Mouse (Mus musculus) intestine, embryonic 16.5 days (tissue): ENCODE data around the gene Slc7a7. TPM values are rescaled to one million over a fixed set of nuclear protein-coding genes. Genes with fewer than 3 reads are reported as not detected.

Experiments used
- ATAC-seq: fragments of 200-750 bp; cut with Nextera tagmentation; 2 replicates; pipeline ENCODE4 v1.8.0; 2017; ENCODE audit warnings: moderate TSS enrichment, moderate library complexity
- H3K27ac ChIP-seq: fragments of 300-500 bp; sonication (generic); 2 replicates; pipeline ENCODE4 v1.5.1; 2014; ENCODE audit warnings: mild to moderate bottlenecking, low read length
- H3K27me3 ChIP-seq: fragments of 300-500 bp; sonication (generic); replicated peaks from 2 replicates; pipeline ENCODE4 v1.6.1; 2014; ENCODE audit warnings: low read length, control low read depth, mixed read lengths; ENCODE audit not compliant: control insufficient read depth, insufficient read depth
- H3K36me3 ChIP-seq: fragments of 300-500 bp; sonication (generic); 2 replicates; pipeline ENCODE4 v1.6.1; 2014; ENCODE audit warnings: low read length, control low read depth; ENCODE audit not compliant: control insufficient read depth, insufficient read depth
- H3K4me1 ChIP-seq: fragments of 300-500 bp; sonication (generic); 2 replicates; pipeline ENCODE4 v1.6.1; 2014; ENCODE audit warnings: low read length, control low read depth, mixed read lengths; ENCODE audit not compliant: control insufficient read depth, insufficient read depth
- H3K4me2 ChIP-seq: fragments of 300-500 bp; sonication (generic); 2 replicates; pipeline ENCODE4 v1.6.1; 2014; ENCODE audit warnings: low read depth, low read length, control low read depth
- H3K4me3 ChIP-seq: fragments of 300-500 bp; sonication (generic); 2 replicates; pipeline ENCODE4 v1.5.1; 2014; ENCODE audit warnings: mild to moderate bottlenecking, low read length
- H3K9ac ChIP-seq: fragments of 300-500 bp; sonication (generic); 2 replicates; pipeline ENCODE4 v1.6.1; 2014; ENCODE audit warnings: low read depth, low read length
- H3K9me3 ChIP-seq: fragments of 300-500 bp; sonication (generic); 2 replicates; pipeline ENCODE4 v1.6.1; 2016; ENCODE audit warnings: low read length, control low read depth; ENCODE audit not compliant: control insufficient read depth
- WGBS: fragments of 180-500 bp; shearing (Covaris S2); extraction: QIAGEN DNeasy Blood & Tissue Kit; methylation state at CpG from one replicate; pipeline ENCODE4 v1.1.7; 2014; 5-methylcytosine and 5-hydroxymethylcytosine counted together
- polyA plus RNA-seq: library from polyadenylated mRNA; unstranded; fragments of >200 nt; fragmentation: Nextera tagmentation; extraction: Ambion mirVana; gene quantifications from 2 replicates; pipeline ENCODE4 v1.2.1, GENCODE M21; 2015

Gene Slc7a7
- polyA plus RNA-seq, 1 experiment from 2014 or later: 93.8 TPM

- 82% methylated on average over 8 of the region's 8 CpGs for WGBS
Observed at GRCm38 (mm10) chr14:54384396-54384795, 33.2 kb downstream of the Slc7a7 start.

GRCm38 (mm10) chr14:54383355-54383771, 34.2 kb downstream of the Slc7a7 start:
- WGBS: 31% methylated on average over 4 of the region's 4 CpGs

More at GRCm38 (mm10) chr14:54384396-54384795, 33.2 kb downstream of the Slc7a7 start:
- Histone ChIP-seq H3K9ac (no peak overlapping the region), H3K27ac (peak overlapping the region; percentile 46), H3K4me1 (peaks cover 57% of the 10 kb centered on the region), H3K27me3 (no peaks in the 10 kb centered on the region), H3K4me2 (no peak overlapping the region), H3K9me3 (no peaks in the 10 kb centered on the region), H3K4me3 (no peak overlapping the region), H3K36me3 (no peaks in the 10 kb centered on the region)
- ATAC-seq: no peak

GRCm38 (mm10) chr14:54382641-54383040, 34.9 kb downstream of the Slc7a7 start:
- peaks cover 61% of the 10 kb centered on the region for H3K4me1 ChIP-seq
- H3K27ac ChIP-seq: peak overlapping the region; percentile 71
- peak overlapping the region; percentile 1; the same call in 1 of the 2 replicates for H3K9ac ChIP-seq
- H3K27me3 ChIP-seq: no peaks in the 10 kb centered on the region
- no peaks in the 10 kb centered on the region for H3K9me3 ChIP-seq
- no peak for ATAC-seq
- WGBS: 74% methylated on average over 9 of the region's 9 CpGs
- no peak overlapping the region for H3K4me2 ChIP-seq
- no peaks in the 10 kb centered on the region for H3K36me3 ChIP-seq
- H3K4me3 ChIP-seq: no peak overlapping the region

More at GRCm38 (mm10) chr14:54383355-54383771, 34.2 kb downstream of the Slc7a7 start:
- Histone ChIP-seq H3K4me1 (peaks cover 61% of the 10 kb centered on the region), H3K4me2 (peak overlapping the region; percentile 11; the same call in 1 of the 2 replicates), H3K4me3 (no peak overlapping the region), H3K36me3 (no peaks in the 10 kb centered on the region), H3K27me3 (no peaks in the 10 kb centered on the region), H3K9ac (0 out of 2 replicates have a peak overlapping the region, but pooled peaks have one; percentile 1), H3K27ac (peak overlapping the region; percentile 71), H3K9me3 (no peaks in the 10 kb centered on the region)
- peak; percentile 78 for ATAC-seq

GRCm38 (mm10) chr14:54381816-54382215, 35.8 kb downstream of the Slc7a7 start:
- Histone ChIP-seq H3K4me3 (0 out of 2 replicates have a peak overlapping the region, but pooled peaks have one; percentile 7), H3K4me2 (peak overlapping the region; percentile 22; the same call in 1 of the 2 replicates), H3K27ac (peak overlapping the region; percentile 71), H3K9me3 (no peaks in the 10 kb centered on the region), H3K9ac (peak overlapping the region; percentile 43; the same call in 1 of the 2 replicates), H3K27me3 (no peaks in the 10 kb centered on the region), H3K36me3 (no peaks in the 10 kb centered on the region), H3K4me1 (peaks cover 55% of the 10 kb centered on the region)
- peak; percentile 47 for ATAC-seq
- 56% methylated on average over 10 of the region's 10 CpGs for WGBS

- Histone ChIP-seq H3K4me3 (no peak overlapping the region), H3K36me3 (no peaks in the 10 kb centered on the region), H3K9ac (no peak overlapping the region), H3K4me2 (no peak overlapping the region), H3K9me3 (no peaks in the 10 kb centered on the region), H3K27ac (no peak overlapping the region), H3K27me3 (no peaks in the 10 kb centered on the region), H3K4me1 (peaks cover 49% of the 10 kb centered on the region)
- 64% methylated on average over 4 of the region's 4 CpGs for WGBS
- no peak for ATAC-seq
Observed at GRCm38 (mm10) chr14:54380616-54381015, 37.0 kb downstream of the Slc7a7 start.

- H3K27ac ChIP-seq: no peak overlapping the region
- ATAC-seq: no peak
Observed at GRCm38 (mm10) chr14:54379571-54379970, 38.0 kb downstream of the Slc7a7 start.

GRCm38 (mm10) chr14:54377166-54377565, 40.4 kb downstream of the Slc7a7 start:
- peaks cover 4% of the 10 kb centered on the region; the same call in 1 of the 2 replicates for H3K36me3 ChIP-seq
- H3K4me1 ChIP-seq: peaks cover 30% of the 10 kb centered on the region
- WGBS: 88% methylated on average over 6 of the region's 6 CpGs
- H3K4me2 ChIP-seq: no peak overlapping the region
- ATAC-seq: no peak
- H3K4me3 ChIP-seq: no peak overlapping the region
- H3K9ac ChIP-seq: no peak overlapping the region
- no peaks in the 10 kb centered on the region for H3K9me3 ChIP-seq
- H3K27me3 ChIP-seq: no peaks in the 10 kb centered on the region
- no peak overlapping the region for H3K27ac ChIP-seq

More at GRCm38 (mm10) chr14:54379571-54379970, 38.0 kb downstream of the Slc7a7 start:
- no peaks in the 10 kb centered on the region for H3K27me3 ChIP-seq
- no peaks in the 10 kb centered on the region for H3K36me3 ChIP-seq
- WGBS: 41% methylated on average over 13 of the region's 13 CpGs
- no peak overlapping the region for H3K4me2 ChIP-seq
- no peak overlapping the region for H3K4me3 ChIP-seq
- peaks cover 48% of the 10 kb centered on the region for H3K4me1 ChIP-seq
- H3K9ac ChIP-seq: no peak overlapping the region
- no peaks in the 10 kb centered on the region for H3K9me3 ChIP-seq

- no peak for ATAC-seq
- 82% methylated on average over 3 of the region's 3 CpGs for WGBS
Observed at GRCm38 (mm10) chr14:54375916-54376315, 41.7 kb downstream of the Slc7a7 start.

GRCm38 (mm10) chr14:54372923-54373322, 44.7 kb downstream of the Slc7a7 start:
- WGBS: 86% methylated on average over 9 of the region's 9 CpGs
- no peaks in the 10 kb centered on the region for H3K4me1 ChIP-seq
- no peak overlapping the region for H3K27ac ChIP-seq
- H3K36me3 ChIP-seq: peaks cover 29% of the 10 kb centered on the region
- ATAC-seq: peak; percentile 45
- no peaks in the 10 kb centered on the region for H3K9me3 ChIP-seq
- no peak overlapping the region for H3K4me2 ChIP-seq
- H3K27me3 ChIP-seq: no peaks in the 10 kb centered on the region
- H3K4me3 ChIP-seq: no peak overlapping the region
- no peak overlapping the region for H3K9ac ChIP-seq

More at GRCm38 (mm10) chr14:54375916-54376315, 41.7 kb downstream of the Slc7a7 start:
- peaks cover 19% of the 10 kb centered on the region for H3K4me1 ChIP-seq
- peaks cover 8% of the 10 kb centered on the region; the same call in 1 of the 2 replicates for H3K36me3 ChIP-seq
- no peak overlapping the region for H3K4me3 ChIP-seq
- no peak overlapping the region for H3K4me2 ChIP-seq
- no peaks in the 10 kb centered on the region for H3K9me3 ChIP-seq
- no peak overlapping the region for H3K9ac ChIP-seq
- no peak overlapping the region for H3K27ac ChIP-seq
- no peaks in the 10 kb centered on the region for H3K27me3 ChIP-seq

- no peaks in the 10 kb centered on the region for H3K27me3 ChIP-seq
- H3K4me1 ChIP-seq: no peaks in the 10 kb centered on the region
- H3K27ac ChIP-seq: no peak overlapping the region
- no peak overlapping the region for H3K4me3 ChIP-seq
- no peak overlapping the region for H3K9ac ChIP-seq
- H3K4me2 ChIP-seq: no peak overlapping the region
- WGBS: 97% methylated on average over 10 of the region's 10 CpGs
- no peak for ATAC-seq
- peaks cover 37% of the 10 kb centered on the region for H3K36me3 ChIP-seq
- no peaks in the 10 kb centered on the region for H3K9me3 ChIP-seq
Observed at GRCm38 (mm10) chr14:54371460-54371859, 46.1 kb downstream of the Slc7a7 start.
